Mouse (Mus musculus) liver, embryonic 14.5 days (tissue): Measurements from ENCODE around the gene Smim14. TPM values are rescaled to one million over a fixed set of nuclear protein-coding genes. Genes with fewer than 3 reads are reported as not detected.

Source experiments
- ATAC-seq: fragments of 200-750 bp; cut with Nextera tagmentation; 2 replicates; pipeline ENCODE4 v1.8.0; 2017; ENCODE audit warnings: moderate number of reproducible peaks, mild to moderate bottlenecking, moderate library complexity; ENCODE audit not compliant: insufficient read depth
- DNase-seq, 3 experiments: peaks; one replicate each; pipeline ENCODE4 v3.0.0-alpha.2; 2012 to 2013; ENCODE audit warnings: low read depth in 3 of 3, low spot score in 3 of 3
- H3K27ac ChIP-seq: fragments of 300-500 bp; sonication (generic); 2 replicates; pipeline ENCODE4 v1.5.1; 2014; ENCODE audit warnings: moderate library complexity, mild to moderate bottlenecking, control low read depth, inconsistent platforms
- H3K27me3 ChIP-seq: fragments of 300-500 bp; sonication (generic); 2 replicates; pipeline ENCODE4 v1.6.1; 2014; ENCODE audit warnings: mild to moderate bottlenecking, low read length, moderate library complexity; ENCODE audit not compliant: control insufficient read depth, insufficient read depth
- H3K36me3 ChIP-seq: fragments of 300-500 bp; sonication (generic); replicated peaks from 2 replicates; pipeline ENCODE4 v1.6.1; 2014; ENCODE audit warnings: low read depth; ENCODE audit not compliant: control insufficient read depth, insufficient read depth
- H3K4me1 ChIP-seq, 2 experiments: fragments of 200-500 bp in 1 of 2; fragments of 300-500 bp in 1 of 2; sonication (generic) in 1 of 2; replicated peaks; 2 replicates each; pipeline ENCODE4 v1.6.1; 2012 to 2014; ENCODE audit warnings: antibody characterized with exemption in 1 of 2, inconsistent platforms in 1 of 2, low read length in 1 of 2; ENCODE audit not compliant: control insufficient read depth in 2 of 2, insufficient read depth in 2 of 2
- H3K4me2 ChIP-seq: fragments of 300-500 bp; sonication (generic); 2 replicates; pipeline ENCODE4 v1.6.1; 2014; ENCODE audit warnings: low read depth, mild to moderate bottlenecking, control low read depth, moderate library complexity
- H3K4me3 ChIP-seq, 2 experiments: fragments of 200-500 bp in 1 of 2; fragments of 300-500 bp in 1 of 2; sonication (generic) in 1 of 2; 2 replicates each; pipeline ENCODE4 v1.5.1; 2012 to 2014; ENCODE audit warnings: low read depth in 2 of 2, low read length in 2 of 2, mild to moderate bottlenecking in 2 of 2, control low read depth in 1 of 2, inconsistent platforms in 1 of 2, moderate library complexity in 1 of 2; ENCODE audit not compliant: insufficient read depth in 1 of 2
- H3K9ac ChIP-seq: fragments of 300-500 bp; sonication (generic); replicated peaks from 2 replicates; pipeline ENCODE4 v1.6.1; 2014; ENCODE audit warnings: mild to moderate bottlenecking, control low read depth, moderate library complexity
- H3K9me3 ChIP-seq: fragments of 300-500 bp; sonication (generic); 2 replicates; pipeline ENCODE4 v1.6.1; 2016; ENCODE audit warnings: low read length, mixed read lengths; ENCODE audit not compliant: control insufficient read depth
- CTCF ChIP-seq: IDR thresholded peaks from 2 replicates; pipeline ENCODE4 v1.5.1; 2016; ENCODE audit warnings: antibody characterized with exemption, low read depth, control low read depth
- EP300 ChIP-seq: IDR thresholded peaks from 2 replicates; pipeline ENCODE4 v1.6.1; 2016; ENCODE audit warnings: antibody characterized with exemption, low read depth
- WGBS: fragments of 180-500 bp; shearing (Covaris S2); extraction: QIAGEN DNeasy Blood & Tissue Kit; methylation state at CpG from one replicate; pipeline ENCODE4 v1.1.7; 2014; ENCODE audit not compliant: insufficient replicate concordance; 5-methylcytosine and 5-hydroxymethylcytosine counted together
- polyA plus RNA-seq, 2 experiments: library from polyadenylated mRNA; depleted of rRNA in 1 of 2; stranded (reverse) in 1 of 2; unstranded in 1 of 2; fragments of >200 nt; fragmentation: Nextera tagmentation in 1 of 2; extraction: Ambion mirVana in 1 of 2; gene quantifications; 2 replicates each; pipeline versions ENCODE4 v1.2.1 to v1.2.3; 2012 to 2014

Smim14 gene
- polyA plus RNA-seq, 2 experiments = 15.4 to 39.9 TPM

DNA sequence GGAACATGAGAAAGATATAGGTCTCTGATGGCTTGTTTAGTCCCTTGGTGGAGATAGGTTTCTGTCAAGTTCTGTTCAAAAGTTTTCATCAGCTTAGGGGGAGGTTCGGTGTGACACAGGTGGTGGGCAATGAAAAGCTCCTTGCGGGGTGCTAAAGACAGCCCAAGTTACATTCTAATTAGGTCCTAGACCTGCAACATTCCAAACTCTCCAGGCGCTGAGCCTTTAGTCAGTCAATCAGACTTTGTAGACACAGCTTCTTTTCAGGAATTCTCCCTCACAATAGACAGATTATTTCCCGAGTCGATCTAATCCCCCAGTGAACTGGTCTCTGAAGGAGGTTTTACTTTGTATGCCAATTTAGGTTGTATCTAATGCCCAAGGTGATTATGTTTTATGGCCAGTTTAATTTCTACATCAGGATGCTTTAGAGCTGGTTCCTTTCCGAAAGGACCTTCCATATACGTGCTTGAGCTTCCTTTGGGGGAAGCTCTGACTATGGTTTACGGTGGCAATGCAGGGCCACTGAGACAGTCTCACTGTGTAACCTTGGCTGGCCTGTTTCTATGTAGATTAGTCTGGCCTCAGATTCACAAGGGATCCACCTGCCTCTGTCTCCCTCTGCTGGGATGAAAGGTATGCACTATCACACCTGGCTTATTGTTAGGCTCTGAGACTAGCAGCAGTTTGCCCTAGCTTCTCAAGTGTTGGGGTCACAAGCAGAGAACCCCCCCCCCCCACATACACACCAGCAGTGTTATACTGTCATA is 11.1 kb downstream of the Smim14 start:
- ATAC-seq = no peak
- H3K27ac ChIP-seq = no peak overlapping the region
- H3K27me3 ChIP-seq = no peaks in the 10 kb centered on the region
- no peaks in the 10 kb centered on the region; a peak in 1 of 4 replicates for H3K4me1 ChIP-seq
- no peak overlapping the region for H3K4me2 ChIP-seq
- H3K36me3 ChIP-seq = no peaks in the 10 kb centered on the region
- H3K9me3 ChIP-seq = no peaks in the 10 kb centered on the region
- DNase-seq = no peak
- H3K9ac ChIP-seq = no peak overlapping the region
- H3K4me3 ChIP-seq = no peak overlapping the region
- WGBS = 39% methylated on average over 8 of the region's 8 CpGs
- no peak for TF ChIP-seq EP300
- TF ChIP-seq CTCF = peak; percentile 47

DNA sequence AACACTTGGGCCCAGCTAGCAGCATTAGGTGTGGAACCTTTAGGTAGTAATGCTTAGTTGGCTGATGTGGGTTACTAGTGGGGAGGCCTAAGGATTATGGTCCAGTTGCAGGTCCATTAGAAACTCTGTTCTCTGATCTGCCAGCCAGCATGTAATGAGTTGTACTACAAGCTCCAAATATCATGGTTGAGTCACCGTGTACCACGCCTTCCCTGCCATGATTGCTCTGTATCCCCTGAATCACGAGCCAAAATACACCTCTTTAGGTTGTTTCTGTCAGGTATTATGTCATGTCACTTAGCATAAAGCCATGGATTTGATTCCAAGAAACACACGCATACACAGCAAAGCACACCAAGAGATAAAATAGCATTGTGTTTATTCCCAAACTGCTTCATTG is 12.2 kb downstream of the Smim14 start:
- DNase-seq (no peak), ATAC-seq (no peak)
- H3K4me1 ChIP-seq = no peaks in the 10 kb centered on the region
- no peaks in the 10 kb centered on the region for H3K27me3 ChIP-seq
- no peaks in the 10 kb centered on the region for H3K36me3 ChIP-seq
- no peak overlapping the region for H3K9ac ChIP-seq
- no peak overlapping the region for H3K4me3 ChIP-seq
- TF ChIP-seq CTCF (no peak), EP300 (no peak)
- H3K9me3 ChIP-seq = no peaks in the 10 kb centered on the region
- H3K4me2 ChIP-seq = no peak overlapping the region
- WGBS = 62% methylated on average over 4 of the region's 4 CpGs
- no peak overlapping the region for H3K27ac ChIP-seq

- H3K9ac ChIP-seq = no peak overlapping the region
- H3K4me2 ChIP-seq = no peak overlapping the region
- H3K4me1 ChIP-seq = no peaks in the 10 kb centered on the region
- ATAC-seq (no peak), DNase-seq (no peak)
- H3K9me3 ChIP-seq = no peaks in the 10 kb centered on the region
- peak; percentile 50 for TF ChIP-seq CTCF
- TF ChIP-seq EP300 = no peak
- no peak overlapping the region for H3K27ac ChIP-seq
- H3K27me3 ChIP-seq = no peaks in the 10 kb centered on the region
- H3K36me3 ChIP-seq = no peaks in the 10 kb centered on the region
- WGBS = 41% methylated on average over 1 of the region's 1 CpGs
- no peak overlapping the region for H3K4me3 ChIP-seq
Measured at GRCm38 (mm10) chr5:65521803-65522202, 15.2 kb downstream of the Smim14 start.

GRCm38 (mm10) chr5:65514635-65515278 is 22.2 kb downstream of the Smim14 start:
- DNase-seq (no peak), ATAC-seq (no peak)
- no peak for TF ChIP-seq EP300
- TF ChIP-seq CTCF = no peak
- 2% methylated on average over 5 of the region's 5 CpGs for WGBS
- H3K4me1 ChIP-seq = no peaks in the 10 kb centered on the region; a peak in 1 of 4 replicates
- H3K9ac ChIP-seq = no peak overlapping the region
- no peak overlapping the region for H3K27ac ChIP-seq
- H3K27me3 ChIP-seq = no peaks in the 10 kb centered on the region
- H3K4me3 ChIP-seq = no peak overlapping the region
- H3K36me3 ChIP-seq = no peaks in the 10 kb centered on the region
- no peaks in the 10 kb centered on the region for H3K9me3 ChIP-seq
- H3K4me2 ChIP-seq = no peak overlapping the region

GRCm38 (mm10) chr5:65513506-65513905 is 23.5 kb downstream of the Smim14 start:
- Histone ChIP-seq H3K4me1 (no peaks in the 10 kb centered on the region; a peak in 1 of 4 replicates), H3K9me3 (no peaks in the 10 kb centered on the region), H3K9ac (no peak overlapping the region), H3K4me2 (no peak overlapping the region), H3K27ac (no peak overlapping the region), H3K36me3 (no peaks in the 10 kb centered on the region), H3K4me3 (no peak overlapping the region), H3K27me3 (no peaks in the 10 kb centered on the region)
- 63% methylated on average over 3 of the region's 3 CpGs for WGBS
- DNase-seq = no peak
- no peak for TF ChIP-seq EP300
- TF ChIP-seq CTCF = no peak
- ATAC-seq = no peak
